Mouse (Mus musculus) forebrain, embryonic 14.5 days (tissue): ENCODE measurements around the gene Prm2. TPM values are rescaled to one million over a fixed set of nuclear protein-coding genes. Genes with fewer than 3 reads are reported as not detected.

Source experiments
- polyA plus RNA-seq: library from polyadenylated mRNA; unstranded; fragments of >200 nt; fragmentation: Nextera tagmentation; extraction: Ambion mirVana; gene quantifications from 2 replicates; pipeline ENCODE4 v1.2.1, GENCODE M21; 2014

Prm2 gene
- polyA plus RNA-seq, 1 experiment from 2014 or later = not detected

Other genes with a start within 250 kb of the Prm2 start
- 1.1 and 1.6 TPM in 2 replicates for gene Socs1, start 10.6 kb downstream of the Prm2 start, polyA plus RNA-seq
- gene Tnp2, start 7.5 kb downstream of the Prm2 start, polyA plus RNA-seq = not detected in 2 replicates
- gene Prm3, start 5.2 kb downstream of the Prm2 start, polyA plus RNA-seq = not detected in 2 replicates
- gene Prm1, start 9.7 kb upstream of the Prm2 start, polyA plus RNA-seq = not detected in 2 replicates
- gene Gm11172, start 16.8 kb upstream of the Prm2 start, polyA plus RNA-seq = not detected in 2 replicates
- gene Rmi2, start 38.9 kb upstream of the Prm2 start, polyA plus RNA-seq = 0.78 and 0.88 TPM in 2 replicates